Mouse (Mus musculus) neural tube, embryonic 12.5 days (tissue): ENCODE measurements around the gene Mphosph9. TPM values are rescaled to one million over a fixed set of nuclear protein-coding genes. Genes with fewer than 3 reads are reported as not detected.
A peak's percentile ranks its signal among the peaks of the same experiment; 100 is the strongest.

Experiments used
- ATAC-seq: fragments of 200-750 bp; cut with Nextera tagmentation; 2 replicates; pipeline ENCODE4 v1.8.0; 2017; ENCODE audit warnings: low read depth, mild to moderate bottlenecking, moderate TSS enrichment, moderate library complexity; ENCODE audit not compliant: low FRiP score
- H3K27ac ChIP-seq: fragments of 300-500 bp; sonication (generic); 2 replicates; pipeline ENCODE4 v1.5.1; 2016
- H3K27me3 ChIP-seq: fragments of 300-500 bp; sonication (generic); replicated peaks from 2 replicates; pipeline ENCODE4 v1.6.1; 2016; ENCODE audit warnings: mild to moderate bottlenecking
- H3K36me3 ChIP-seq: fragments of 300-500 bp; sonication (generic); 2 replicates; pipeline ENCODE4 v1.6.1; 2016; ENCODE audit warnings: mild to moderate bottlenecking
- H3K4me1 ChIP-seq: fragments of 300-500 bp; sonication (generic); 2 replicates; pipeline ENCODE4 v1.6.1; 2016
- H3K4me2 ChIP-seq: fragments of 300-500 bp; sonication (generic); replicated peaks from 2 replicates; pipeline ENCODE4 v1.6.1; 2016; ENCODE audit warnings: mild to moderate bottlenecking
- H3K4me3 ChIP-seq: fragments of 300-500 bp; sonication (generic); 2 replicates; pipeline ENCODE4 v1.5.1; 2016
- H3K9ac ChIP-seq: fragments of 300-500 bp; sonication (generic); 2 replicates; pipeline ENCODE4 v1.6.1; 2016; ENCODE audit warnings: mild to moderate bottlenecking
- H3K9me3 ChIP-seq: fragments of 300-500 bp; sonication (generic); 2 replicates; pipeline ENCODE4 v1.6.1; 2016; ENCODE audit warnings: mild to moderate bottlenecking
- WGBS: fragments of 180-500 bp; shearing (Covaris S2); methylation state at CpG from one replicate; pipeline ENCODE4 v1.1.7; 2016; 5-methylcytosine and 5-hydroxymethylcytosine counted together
- polyA plus RNA-seq: library from polyadenylated mRNA; unstranded; fragments of >200 nt; fragmentation: Nextera tagmentation; extraction: Ambion mirVana; gene quantifications from 2 replicates; pipeline ENCODE4 v1.2.1, GENCODE M21; 2016

The Mphosph9 gene
- polyA plus RNA-seq, 1 experiment from 2014 or later = 17.9 TPM

DNA sequence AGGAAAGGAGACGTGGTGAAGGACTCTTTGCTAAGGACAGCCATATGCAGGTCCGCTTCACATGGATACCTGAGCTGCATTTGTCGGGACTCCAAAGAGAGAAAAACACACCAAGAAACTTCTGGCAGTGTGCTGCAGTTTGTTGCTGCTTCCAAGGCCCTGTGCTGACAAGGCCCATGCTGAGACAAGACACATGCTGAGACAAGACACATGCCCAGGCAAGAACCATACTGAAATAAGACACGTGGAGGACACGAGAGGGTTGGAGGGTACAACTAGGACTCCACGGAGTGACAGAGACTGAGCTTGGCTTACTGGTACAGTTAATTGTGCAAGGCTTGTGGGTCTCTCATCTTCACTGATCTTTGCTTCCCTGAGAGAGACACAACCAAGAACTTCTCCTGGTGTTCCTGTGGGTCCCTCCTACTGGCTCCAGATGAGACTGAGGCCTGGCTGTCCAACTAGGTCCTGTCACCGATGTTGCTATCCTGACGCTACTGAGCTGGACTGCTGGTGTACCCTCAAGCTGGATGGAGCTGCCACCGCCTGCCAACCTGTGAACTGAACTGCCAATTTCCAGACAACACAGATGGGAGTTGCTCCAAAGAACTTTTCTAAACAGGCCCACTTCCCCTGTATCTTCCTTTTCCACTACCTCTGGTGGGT lies 84.4 kb downstream of the Mphosph9 start:
- Histone ChIP-seq H3K27ac (no peak overlapping the region), H3K4me2 (no peak overlapping the region), H3K36me3 (no peaks in the 10 kb centered on the region; the same call in 1 of the 2 replicates), H3K9me3 (no peaks in the 10 kb centered on the region), H3K9ac (no peak overlapping the region), H3K4me3 (no peak overlapping the region), H3K27me3 (no peaks in the 10 kb centered on the region), H3K4me1 (peaks cover 25% of the 10 kb centered on the region)
- ATAC-seq = no peak
- 91% methylated on average over 9 of the region's 9 CpGs for WGBS

DNA sequence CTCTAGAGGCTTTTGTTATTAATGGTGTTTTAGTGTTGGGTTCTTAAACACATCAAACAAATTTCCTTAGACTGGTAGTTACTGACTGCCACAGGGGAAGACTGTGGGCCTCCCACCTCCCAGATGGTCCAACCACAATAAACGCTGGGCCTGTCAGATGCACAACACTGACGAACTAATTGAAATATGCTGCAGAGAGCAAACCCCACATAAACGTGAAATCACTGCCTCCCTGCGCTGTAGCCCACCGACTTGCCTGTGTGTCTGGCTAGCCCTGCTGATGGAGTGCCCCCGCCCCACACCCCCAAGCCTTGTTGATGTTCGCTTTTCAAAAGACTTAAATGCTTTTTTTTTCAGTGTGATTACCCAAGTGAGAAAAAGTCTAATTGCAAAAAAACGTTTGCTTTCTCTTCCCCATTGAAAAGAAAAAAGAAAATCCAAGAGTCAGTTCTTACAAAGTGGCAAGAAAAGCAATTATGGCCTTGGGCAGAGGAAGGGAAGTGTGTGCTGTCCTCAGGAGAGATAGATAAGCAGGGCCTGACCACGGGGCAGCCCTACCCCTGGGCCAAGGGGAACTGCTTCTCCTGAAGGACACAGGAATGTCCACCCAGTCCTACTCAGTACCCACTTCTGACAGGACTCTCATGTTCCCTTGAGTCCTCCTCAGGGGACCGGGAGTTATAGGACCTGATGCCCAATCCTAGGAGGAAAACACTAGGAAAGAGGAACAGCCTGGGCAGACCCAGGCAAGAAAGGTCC lies 85.9 kb downstream of the Mphosph9 start:
- H3K27ac ChIP-seq = 0 out of 2 replicates have a peak overlapping the region, but pooled peaks have one; percentile 32
- H3K9me3 ChIP-seq = no peaks in the 10 kb centered on the region
- no peak for ATAC-seq
- H3K36me3 ChIP-seq = no peaks in the 10 kb centered on the region; the same call in 1 of the 2 replicates
- peak overlapping the region; percentile 32 for H3K4me2 ChIP-seq
- H3K27me3 ChIP-seq = no peaks in the 10 kb centered on the region
- H3K4me1 ChIP-seq = peaks cover 20% of the 10 kb centered on the region
- no peak overlapping the region for H3K4me3 ChIP-seq
- 38% methylated on average over 10 of the region's 10 CpGs for WGBS
- H3K9ac ChIP-seq = no peak overlapping the region; the same call in 1 of the 2 replicates

DNA sequence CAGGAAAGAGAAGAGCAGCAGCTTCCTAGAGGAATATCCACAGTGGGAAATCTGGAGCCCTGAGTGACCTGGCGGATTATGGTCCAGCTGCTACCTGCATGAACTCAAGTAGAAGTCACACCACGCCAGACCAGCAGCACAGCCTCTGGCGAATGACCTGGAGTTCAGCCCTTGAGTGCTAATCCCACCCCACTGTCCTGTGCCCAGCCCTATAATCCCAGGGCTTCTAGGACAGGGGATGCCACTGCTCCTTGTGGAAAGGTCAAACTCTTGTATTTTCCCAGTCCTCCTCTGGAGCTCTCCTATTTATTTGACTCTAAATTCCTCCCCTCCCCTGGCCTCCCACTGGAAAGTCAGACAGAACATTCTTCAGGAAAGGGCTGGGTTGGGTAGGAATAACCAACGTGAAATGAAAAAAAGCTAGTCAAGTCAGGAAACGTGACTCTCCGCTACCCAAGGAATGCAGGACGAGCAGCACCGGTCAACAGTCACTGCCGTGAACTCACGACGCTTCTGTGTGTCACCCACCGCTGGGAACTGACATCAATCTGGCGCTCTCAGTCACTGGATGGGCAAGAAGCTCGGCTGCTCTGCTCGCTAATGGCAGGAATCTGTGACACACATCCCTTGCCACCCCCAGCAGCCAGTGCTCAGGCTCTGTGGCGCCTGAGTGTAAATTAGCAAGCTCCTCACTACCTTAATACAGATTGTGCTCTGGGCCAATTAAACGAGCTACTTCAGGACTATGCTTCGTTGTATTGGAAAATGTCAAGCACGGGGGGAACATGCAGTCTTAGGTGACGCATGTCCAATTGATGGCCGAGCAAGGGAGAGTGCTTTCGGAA lies 86.7 kb downstream of the Mphosph9 start:
- no peaks in the 10 kb centered on the region for H3K27me3 ChIP-seq
- no peak for ATAC-seq
- peak overlapping the region; percentile 32 for H3K4me2 ChIP-seq
- peaks cover 20% of the 10 kb centered on the region for H3K4me1 ChIP-seq
- H3K4me3 ChIP-seq = no peak overlapping the region
- H3K9me3 ChIP-seq = no peaks in the 10 kb centered on the region
- WGBS = 30% methylated on average over 22 of the region's 22 CpGs
- H3K36me3 ChIP-seq = no peaks in the 10 kb centered on the region; the same call in 1 of the 2 replicates
- H3K9ac ChIP-seq = no peak overlapping the region; the same call in 1 of the 2 replicates
- H3K27ac ChIP-seq = no peak overlapping the region

DNA sequence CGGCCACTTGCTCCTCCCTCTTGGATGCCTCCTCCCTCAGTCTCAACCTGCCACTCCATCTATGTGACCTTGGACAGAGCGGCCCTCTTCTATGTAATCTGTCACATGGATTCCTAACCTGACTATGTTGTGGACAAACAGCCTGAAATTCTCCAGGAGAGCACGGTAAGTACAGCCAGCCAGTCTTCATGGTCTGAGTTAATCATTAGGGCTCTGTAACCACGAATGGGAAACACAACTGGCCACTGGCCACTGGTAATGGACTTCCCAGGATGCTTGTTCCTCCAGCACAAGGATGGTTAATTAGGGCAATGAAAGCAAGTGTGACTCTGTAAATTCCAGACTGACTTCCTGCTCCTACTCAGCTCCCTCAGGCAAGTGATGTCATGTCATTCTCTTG lies 91.6 kb downstream of the Mphosph9 start:
- Histone ChIP-seq H3K4me2 (no peak overlapping the region), H3K36me3 (no peaks in the 10 kb centered on the region), H3K4me1 (peaks cover 31% of the 10 kb centered on the region), H3K9ac (no peak overlapping the region), H3K9me3 (no peaks in the 10 kb centered on the region), H3K27ac (no peak overlapping the region), H3K4me3 (no peak overlapping the region), H3K27me3 (no peaks in the 10 kb centered on the region)
- no peak for ATAC-seq
- WGBS = 65% methylated on average over 4 of the region's 4 CpGs

DNA sequence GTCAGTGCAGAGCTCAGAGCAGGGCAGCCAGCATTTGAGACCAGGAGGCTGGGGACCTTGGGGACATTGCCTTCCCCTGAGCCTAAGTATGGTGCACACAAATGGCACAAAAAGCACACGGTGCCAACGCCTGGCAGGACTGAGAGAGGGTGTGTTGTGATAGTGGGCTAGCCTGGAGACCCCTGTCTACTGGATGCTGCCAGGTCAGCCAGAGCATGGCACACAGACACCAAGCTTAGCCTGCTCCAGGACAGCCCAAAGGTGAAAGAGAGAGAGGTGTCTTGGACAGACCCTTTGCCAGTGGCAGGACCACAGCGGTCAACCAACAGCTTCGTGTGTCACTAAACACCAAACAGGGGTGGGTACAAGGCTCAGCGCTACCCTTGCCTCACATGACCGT lies 93.0 kb downstream of the Mphosph9 start:
- no peak overlapping the region for H3K9ac ChIP-seq
- no peaks in the 10 kb centered on the region for H3K36me3 ChIP-seq
- 94% methylated on average over 6 of the region's 6 CpGs for WGBS
- no peak for ATAC-seq
- no peak overlapping the region for H3K4me3 ChIP-seq
- no peaks in the 10 kb centered on the region for H3K27me3 ChIP-seq
- H3K27ac ChIP-seq = no peak overlapping the region
- no peak overlapping the region for H3K4me2 ChIP-seq
- no peaks in the 10 kb centered on the region for H3K9me3 ChIP-seq
- H3K4me1 ChIP-seq = peaks cover 31% of the 10 kb centered on the region; the same call in 1 of the 2 replicates

DNA sequence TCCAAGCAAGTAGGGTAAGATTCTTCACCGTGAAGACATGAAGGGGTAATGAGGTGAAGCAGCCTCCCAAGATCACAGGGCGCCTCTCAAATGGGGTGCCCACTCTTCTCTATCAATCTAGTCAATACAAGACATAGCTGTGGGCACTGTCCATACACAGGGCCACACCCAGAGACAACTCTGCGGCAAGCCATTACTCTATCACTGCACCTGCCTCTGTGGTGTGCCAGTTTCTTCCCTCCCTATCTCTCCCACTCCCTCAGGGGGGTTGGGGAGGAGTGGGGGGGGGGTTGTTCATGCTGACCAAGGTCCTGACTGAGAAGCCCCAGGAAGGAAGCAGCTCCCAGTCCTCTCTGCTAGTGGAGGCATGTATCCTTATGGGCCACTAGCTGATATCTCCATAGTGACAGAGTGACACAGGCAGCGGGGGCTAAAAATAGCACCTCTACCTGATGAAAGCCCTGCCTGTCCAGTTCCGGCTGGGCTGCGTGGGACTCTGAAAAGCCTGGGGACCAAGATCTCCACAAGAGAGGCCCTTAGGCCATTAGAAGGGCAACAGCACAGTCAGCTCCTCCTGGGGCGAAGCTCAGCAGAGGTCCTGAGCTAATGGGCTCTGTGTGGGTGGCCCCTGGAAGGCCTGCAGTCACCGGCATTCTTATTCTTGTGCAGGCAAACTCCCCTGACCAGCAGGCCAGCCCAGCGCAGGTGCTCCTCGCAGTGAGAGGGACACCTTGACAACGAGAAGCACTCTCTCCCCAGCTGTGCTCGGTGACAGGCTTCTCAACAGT lies 93.7 kb downstream of the Mphosph9 start:
- Histone ChIP-seq H3K9ac (no peak overlapping the region), H3K27ac (no peak overlapping the region), H3K36me3 (no peaks in the 10 kb centered on the region), H3K4me1 (peaks cover 31% of the 10 kb centered on the region; the same call in 1 of the 2 replicates), H3K4me3 (no peak overlapping the region), H3K27me3 (no peaks in the 10 kb centered on the region), H3K9me3 (no peaks in the 10 kb centered on the region), H3K4me2 (no peak overlapping the region)
- 61% methylated on average over 12 of the region's 12 CpGs for WGBS
- no peak for ATAC-seq

DNA sequence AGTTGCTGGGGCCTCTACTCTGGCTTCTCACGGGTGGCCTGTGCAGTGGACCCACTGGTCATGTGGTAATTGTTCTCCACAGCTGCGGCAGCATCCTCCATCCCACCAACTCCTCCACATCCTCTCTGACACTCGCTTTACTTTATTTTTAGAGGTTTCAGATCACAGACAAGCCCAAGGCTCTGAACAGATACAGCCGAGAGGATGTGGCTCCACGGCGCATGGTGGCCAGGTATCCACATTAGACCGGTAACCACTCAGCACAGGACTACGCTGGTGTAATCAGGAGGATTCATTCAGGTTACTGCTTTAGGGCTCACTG lies 94.7 kb downstream of the Mphosph9 start:
- no peak overlapping the region for H3K9ac ChIP-seq
- 86% methylated on average over 8 of the region's 8 CpGs for WGBS
- no peaks in the 10 kb centered on the region for H3K27me3 ChIP-seq
- H3K4me3 ChIP-seq = no peak overlapping the region
- H3K4me1 ChIP-seq = peaks cover 31% of the 10 kb centered on the region; the same call in 1 of the 2 replicates
- no peaks in the 10 kb centered on the region for H3K36me3 ChIP-seq
- H3K4me2 ChIP-seq = no peak overlapping the region
- no peak for ATAC-seq
- H3K27ac ChIP-seq = no peak overlapping the region
- no peaks in the 10 kb centered on the region for H3K9me3 ChIP-seq

DNA sequence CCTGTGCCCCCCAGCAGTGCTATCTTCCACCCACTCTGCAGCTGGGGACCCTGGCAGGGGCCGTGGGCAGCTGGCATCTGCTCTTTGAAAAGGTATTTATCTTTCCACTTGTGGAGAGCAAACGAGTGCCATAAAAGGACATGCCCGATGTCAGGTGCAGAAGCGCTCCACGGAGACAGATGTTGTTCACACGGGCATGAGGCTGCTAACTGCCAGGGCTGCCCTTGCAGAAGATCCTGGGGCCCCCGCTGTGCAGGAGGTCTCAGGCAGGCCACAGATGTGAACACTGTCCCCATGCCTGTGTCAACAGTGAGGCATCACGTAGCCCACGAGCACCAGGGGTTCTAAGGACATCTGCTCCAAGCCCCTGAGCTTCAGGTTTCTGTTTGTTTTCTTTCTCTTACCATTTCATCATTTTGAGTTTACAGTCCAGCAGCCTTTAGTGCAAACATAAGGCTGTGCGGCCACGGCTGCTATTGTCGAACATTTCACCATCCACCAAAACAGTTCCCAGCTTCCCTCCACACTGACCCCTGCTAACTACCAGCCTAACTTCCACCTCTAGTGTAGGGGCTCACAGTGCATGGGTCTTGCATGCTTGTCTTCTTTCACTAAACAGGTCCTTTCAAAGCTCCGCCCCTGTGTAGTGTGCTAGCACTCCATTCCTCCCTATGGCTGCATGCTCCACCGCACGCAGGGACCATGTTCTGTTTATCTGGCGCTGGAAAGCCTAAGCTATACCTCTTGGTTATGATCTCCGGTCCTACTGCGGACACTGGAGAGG lies 95.2 kb downstream of the Mphosph9 start:
- H3K4me2 ChIP-seq = no peak overlapping the region
- no peaks in the 10 kb centered on the region for H3K27me3 ChIP-seq
- 59% methylated on average over 18 of the region's 18 CpGs for WGBS
- H3K9me3 ChIP-seq = no peaks in the 10 kb centered on the region
- ATAC-seq = no peak
- H3K4me1 ChIP-seq = peaks cover 31% of the 10 kb centered on the region; the same call in 1 of the 2 replicates
- no peak overlapping the region for H3K9ac ChIP-seq
- no peak overlapping the region for H3K4me3 ChIP-seq
- no peak overlapping the region for H3K27ac ChIP-seq
- H3K36me3 ChIP-seq = no peaks in the 10 kb centered on the region

DNA sequence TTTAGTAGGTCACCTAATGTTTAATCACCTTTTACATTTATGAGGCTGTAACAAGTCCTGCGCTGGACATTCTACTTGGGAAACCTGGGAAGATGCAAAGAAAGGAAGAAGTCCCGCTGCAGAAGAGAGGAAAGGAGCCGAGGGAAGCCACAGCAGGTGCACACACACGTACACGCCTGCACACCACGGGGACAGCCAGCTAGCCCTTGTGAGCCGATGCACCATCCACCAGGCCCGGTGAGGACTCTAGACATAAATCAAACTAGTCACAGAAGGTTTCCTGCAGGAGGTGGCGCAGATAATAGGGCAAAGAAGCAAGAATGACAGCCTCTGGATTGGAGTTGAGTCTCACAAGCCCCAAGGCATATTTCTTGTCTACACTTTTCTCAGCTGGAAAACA lies 97.3 kb downstream of the Mphosph9 start:
- WGBS = 55% methylated on average over 9 of the region's 9 CpGs
- Histone ChIP-seq H3K4me1 (peaks cover 31% of the 10 kb centered on the region; the same call in 1 of the 2 replicates), H3K4me3 (no peak overlapping the region), H3K9me3 (no peaks in the 10 kb centered on the region), H3K27me3 (no peaks in the 10 kb centered on the region), H3K9ac (no peak overlapping the region), H3K27ac (no peak overlapping the region), H3K36me3 (no peaks in the 10 kb centered on the region), H3K4me2 (no peak overlapping the region)
- ATAC-seq = no peak

DNA sequence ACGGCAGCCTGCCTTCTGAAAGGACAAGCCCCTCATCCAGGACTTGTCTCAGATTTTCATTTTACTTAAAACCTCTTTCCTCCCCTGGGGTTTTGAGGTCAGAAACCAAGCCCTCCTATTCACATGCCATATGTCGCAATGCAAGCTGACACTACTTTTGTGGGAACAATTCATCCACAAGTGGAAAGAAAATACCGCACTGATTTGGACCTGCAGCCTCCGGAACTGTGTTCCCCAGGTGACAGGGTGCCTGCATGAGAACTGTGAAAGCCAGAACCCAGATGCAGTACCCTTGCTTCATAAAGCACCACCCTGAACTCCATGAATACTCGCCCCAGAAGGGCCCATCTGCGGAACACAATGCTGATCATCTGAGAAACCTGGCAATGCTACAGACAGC lies 100.6 kb downstream of the Mphosph9 start:
- Histone ChIP-seq H3K36me3 (no peaks in the 10 kb centered on the region), H3K27me3 (no peaks in the 10 kb centered on the region), H3K4me3 (no peak overlapping the region), H3K4me1 (peaks cover 20% of the 10 kb centered on the region; the same call in 1 of the 2 replicates), H3K9me3 (no peaks in the 10 kb centered on the region), H3K4me2 (no peak overlapping the region), H3K9ac (no peak overlapping the region), H3K27ac (no peak overlapping the region)
- no peak for ATAC-seq
- 63% methylated on average over 6 of the region's 6 CpGs for WGBS

DNA sequence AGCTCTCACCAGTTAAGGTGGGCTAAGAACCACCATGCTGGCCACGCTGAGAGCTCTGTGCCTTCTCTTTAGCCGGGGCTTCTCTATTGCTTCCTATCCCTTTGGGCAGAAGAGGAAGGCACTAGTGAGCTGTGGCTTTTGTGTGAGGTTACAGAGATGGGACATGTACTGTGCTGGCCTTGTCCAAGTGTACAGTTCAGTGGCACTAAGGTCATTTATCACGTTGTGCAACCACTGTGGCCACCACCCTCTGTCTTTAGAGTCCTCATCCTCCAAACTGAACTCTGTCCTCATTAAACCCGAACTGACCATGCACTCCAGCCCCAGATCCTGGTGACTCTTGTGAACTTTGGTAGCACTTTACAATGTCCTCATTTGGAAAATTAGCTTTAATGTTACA lies 101.3 kb downstream of the Mphosph9 start:
- Histone ChIP-seq H3K4me1 (peaks cover 13% of the 10 kb centered on the region; the same call in 1 of the 2 replicates), H3K36me3 (no peaks in the 10 kb centered on the region), H3K9ac (no peak overlapping the region), H3K27me3 (no peaks in the 10 kb centered on the region), H3K9me3 (no peaks in the 10 kb centered on the region), H3K27ac (no peak overlapping the region), H3K4me2 (no peak overlapping the region), H3K4me3 (no peak overlapping the region)
- WGBS = 88% methylated on average over 4 of the region's 4 CpGs
- no peak for ATAC-seq
